Mouse (Mus musculus) erythroblast, embryonic 14.5 days (primary cell): ENCODE results near the gene Terb2.

Experiments used
- GATA1 ChIP-seq: IDR thresholded peaks from 2 replicates; pipeline ENCODE4 v1.6.1; 2012; ENCODE audit warnings: low read length, inconsistent platforms, mixed read lengths
- TAL1 ChIP-seq: IDR thresholded peaks from 3 replicates; pipeline ENCODE4 v1.6.1; 2012; ENCODE audit warnings: low read length, inconsistent platforms, mixed read lengths

GRCm38 (mm10) chr2:122221798-122222197 is 35.7 kb downstream of the Terb2 start:
- TF ChIP-seq GATA1 (no peak), TAL1 (no peak)
